Mouse (Mus musculus) gastrocnemius, adult 8-10 months (tissue): ENCODE results near the gene Adprh. TPM values are rescaled to one million over a fixed set of nuclear protein-coding genes. Genes with fewer than 3 reads are reported as not detected.
"Not testable (repeated sequence)": the region's sequence is repeated elsewhere in the genome, so short reads cannot be mapped to it uniquely, and the experiment has no call there.

Experiments used
- DNase-seq, 2 experiments: peaks; one replicate each; pipeline ENCODE4 v3.0.0; 2022; ENCODE audit warnings: low spot score in 2 of 2
- total RNA-seq, 4 experiments: library from RNA; stranded (reverse); gene quantifications; 2 replicates each; pipeline ENCODE4 v1.2.4; 2022

Gene Adprh
- total RNA-seq, 4 experiments from 2014 or later: 17.3 to 17.5 (median 17.4) TPM

DNA sequence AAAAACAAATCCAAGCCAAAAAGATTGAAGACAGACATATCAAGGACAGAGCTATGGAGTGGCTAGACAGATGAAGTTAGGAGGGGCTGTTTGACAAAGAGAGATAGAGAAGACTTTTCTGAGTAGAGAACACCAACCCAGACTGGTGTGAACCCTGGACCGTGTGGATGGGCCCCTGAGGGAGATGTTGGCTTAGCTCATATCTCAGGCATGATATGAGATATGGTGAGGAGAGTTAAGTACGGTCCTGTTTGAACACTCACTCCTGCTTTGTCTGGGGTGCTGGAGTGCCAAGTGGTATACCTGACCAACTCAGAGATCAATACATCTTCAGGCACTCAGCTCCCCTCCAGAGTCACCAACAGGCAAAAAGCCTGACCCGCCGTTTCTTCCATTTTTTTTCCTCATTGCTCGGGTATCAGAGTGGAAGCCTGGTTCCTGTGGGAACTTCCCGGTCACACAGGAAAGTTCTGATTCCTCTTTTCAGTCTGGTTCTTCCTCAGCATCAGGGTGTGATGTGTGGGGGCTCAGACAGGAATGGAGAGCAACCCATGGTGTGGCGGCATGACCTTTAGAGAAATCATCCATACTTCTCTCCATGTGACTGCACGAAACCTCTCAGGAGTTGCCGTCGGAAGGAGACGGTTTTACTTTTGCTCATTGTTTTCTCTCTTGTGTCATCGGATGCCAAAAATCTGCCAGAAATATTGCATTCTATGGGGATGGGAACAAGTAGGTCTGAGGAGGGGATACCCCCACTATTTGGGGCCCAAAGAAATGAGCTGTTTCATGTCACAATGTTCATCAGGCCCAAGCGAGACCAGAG, 14.8 kb upstream of the Adprh start:
- DNase-seq: no peak

DNA sequence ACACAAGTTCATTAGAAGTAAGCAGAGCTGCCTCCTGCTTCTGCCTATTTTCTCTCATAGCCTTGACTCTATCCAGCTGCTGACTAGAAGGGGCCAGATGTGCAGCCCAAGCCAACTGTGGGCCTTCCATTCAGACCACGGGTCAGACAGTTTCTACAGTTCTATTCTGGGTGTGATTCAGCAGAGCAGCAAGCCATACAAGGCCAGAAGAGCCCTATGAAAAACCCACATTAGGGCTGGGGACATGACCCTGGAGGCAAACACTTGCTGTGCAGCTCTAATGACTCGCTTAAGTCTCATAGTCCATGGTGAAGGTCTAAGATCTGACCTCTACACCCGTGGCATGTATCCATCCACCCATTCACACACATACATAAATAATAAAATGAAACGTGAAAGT, 13.6 kb upstream of the Adprh start:
- no peak for DNase-seq

GRCm38 (mm10) chr16:38463305-38463704, 10.8 kb upstream of the Adprh start:
- no peak for DNase-seq

DNA sequence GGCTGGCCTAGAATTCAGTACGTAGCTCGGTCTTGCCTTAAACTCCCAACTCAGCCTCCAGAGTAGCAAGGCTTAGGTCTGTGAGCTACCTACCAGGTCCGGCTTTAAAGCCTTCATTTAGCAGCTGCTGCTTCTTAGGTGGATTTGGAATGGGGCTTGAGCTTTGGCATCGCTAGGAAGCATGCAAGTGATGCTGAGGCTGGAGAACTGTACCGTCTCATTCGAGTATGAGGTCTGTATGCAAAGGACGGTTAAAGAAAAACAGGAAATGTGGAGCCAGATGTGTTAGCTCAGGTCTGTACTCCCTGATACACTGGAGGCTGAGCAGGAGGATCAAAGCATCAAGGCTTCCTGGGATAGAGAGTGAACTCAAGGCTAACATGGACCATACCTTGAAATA, 9.7 kb upstream of the Adprh start:
- no peak for DNase-seq

DNA sequence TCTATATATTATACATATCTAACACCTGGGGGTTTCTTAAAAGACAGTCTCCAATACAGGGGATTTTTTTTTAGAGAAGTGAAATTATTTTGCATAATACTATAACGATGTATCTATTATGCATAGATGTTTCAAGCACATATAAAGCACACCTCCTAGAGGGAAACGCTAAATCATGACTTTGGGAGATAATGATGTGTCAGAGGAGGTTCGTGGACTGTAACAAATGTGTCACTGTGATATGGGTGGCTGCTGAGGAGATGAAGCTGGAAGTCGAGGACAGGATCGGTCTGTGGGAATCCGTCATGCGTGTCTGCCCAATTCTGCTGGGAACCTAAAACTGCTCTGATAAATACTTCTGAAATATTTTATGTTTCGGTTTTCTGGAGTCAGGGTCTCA, 9.2 kb upstream of the Adprh start:
- no peak for DNase-seq

DNA sequence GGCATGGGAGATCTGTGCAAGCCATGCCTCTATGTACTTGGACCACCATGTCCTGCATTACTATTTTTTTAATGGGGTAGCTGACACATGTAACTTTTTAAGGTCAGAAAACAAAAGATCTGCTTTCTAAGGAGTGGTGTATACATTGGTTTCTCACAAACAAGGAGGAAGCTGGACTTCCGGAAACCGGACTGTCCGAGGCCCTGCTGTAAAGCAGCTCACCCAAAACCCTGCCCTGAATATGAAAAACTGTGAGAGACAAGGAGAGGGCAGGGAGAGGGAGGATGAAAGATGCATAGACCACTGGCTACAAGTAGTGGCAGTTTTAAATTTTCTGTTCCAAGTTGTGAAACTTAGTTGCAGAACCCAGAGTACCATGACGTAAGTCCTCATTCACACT, 7.5 kb upstream of the Adprh start:
- no peak for DNase-seq

- DNase-seq: no peak
These were observed 6.2 kb upstream of the Adprh start for GRCm38 (mm10) chr16:38458600-38459280.

DNA sequence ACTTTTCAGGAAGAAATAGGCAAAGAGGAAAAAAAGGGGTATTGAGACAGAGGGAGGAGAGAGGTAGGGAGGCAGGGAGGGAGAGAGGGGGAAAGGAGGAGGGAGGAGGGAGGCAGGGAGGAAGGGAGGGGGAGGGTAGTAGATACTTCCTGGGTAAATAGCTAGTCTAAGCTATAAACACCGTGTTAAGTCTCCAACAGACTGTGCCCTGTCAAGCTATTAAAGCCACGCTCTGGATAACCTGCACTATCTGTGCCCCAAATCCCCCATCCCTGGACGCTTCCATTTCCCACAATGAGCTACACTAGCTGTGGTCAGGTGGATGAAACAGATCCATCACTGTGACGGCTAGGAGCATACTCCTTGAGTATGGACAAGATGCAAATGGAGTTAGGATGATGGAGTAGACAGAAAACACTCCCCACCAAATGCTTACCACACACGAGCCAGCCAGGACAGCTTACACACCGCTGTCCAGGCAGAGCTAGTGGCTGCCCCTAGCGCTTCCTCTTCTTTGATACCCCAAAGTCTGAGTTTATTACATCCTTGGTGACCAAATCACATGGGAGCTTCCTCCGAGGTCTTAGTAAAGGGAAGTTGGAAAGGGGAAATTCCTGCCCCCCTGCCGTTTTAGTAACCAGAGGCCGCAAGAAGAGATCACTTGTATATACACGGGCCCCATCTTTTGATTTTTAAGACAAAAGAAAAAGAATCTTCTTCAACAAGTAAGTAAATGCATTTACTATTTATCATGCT, 4.5 kb upstream of the Adprh start:
- DNase-seq: no peak

DNA sequence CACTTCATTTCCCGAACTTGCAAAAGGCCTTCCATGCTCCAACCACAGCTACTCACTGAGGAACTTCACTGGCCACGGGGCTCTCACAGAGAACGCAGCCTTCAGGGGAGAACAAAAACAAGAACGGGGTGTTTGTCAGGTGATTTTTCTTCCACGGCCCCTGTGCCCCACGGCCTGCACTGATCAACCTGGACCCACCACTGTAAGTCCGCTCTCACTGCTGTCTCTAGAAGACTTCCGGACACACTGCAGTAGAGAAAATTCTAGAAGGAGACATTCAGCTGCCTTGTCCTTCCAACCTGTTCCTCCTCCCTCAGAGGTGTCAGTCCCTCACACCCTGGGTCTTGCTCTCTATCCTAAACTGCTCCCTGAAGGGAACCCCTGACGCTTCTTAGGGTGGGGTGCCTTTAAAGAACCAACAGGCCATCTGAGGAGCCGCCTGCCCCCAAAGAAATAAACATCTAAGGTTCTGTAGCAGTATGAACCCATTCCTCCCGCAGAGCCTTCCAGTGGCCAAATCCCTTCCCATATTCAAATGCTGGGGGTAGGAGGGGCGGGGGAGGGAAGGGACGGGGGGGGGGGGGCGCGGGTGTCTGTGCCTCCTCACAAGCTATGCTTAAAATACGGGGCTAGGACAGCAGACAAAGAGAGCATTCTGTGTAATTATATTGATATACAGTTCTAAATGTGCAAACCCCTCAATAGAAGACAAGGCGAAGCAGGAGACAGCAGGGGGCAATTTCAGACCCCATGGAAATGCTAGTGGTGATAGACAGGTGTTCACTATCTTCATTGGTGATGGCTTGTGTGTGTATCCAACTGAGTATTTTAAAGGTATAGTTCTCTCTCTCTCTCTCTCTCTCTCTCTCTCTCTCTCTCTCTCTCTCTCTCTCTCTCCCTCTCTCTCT, 3.3 kb upstream of the Adprh start, which contains the start of gene Cd80:
Cd80 (plus strand) TSS at position 51 of the 908 bp plus-strand sequence.
- DNase-seq: no peak

DNA sequence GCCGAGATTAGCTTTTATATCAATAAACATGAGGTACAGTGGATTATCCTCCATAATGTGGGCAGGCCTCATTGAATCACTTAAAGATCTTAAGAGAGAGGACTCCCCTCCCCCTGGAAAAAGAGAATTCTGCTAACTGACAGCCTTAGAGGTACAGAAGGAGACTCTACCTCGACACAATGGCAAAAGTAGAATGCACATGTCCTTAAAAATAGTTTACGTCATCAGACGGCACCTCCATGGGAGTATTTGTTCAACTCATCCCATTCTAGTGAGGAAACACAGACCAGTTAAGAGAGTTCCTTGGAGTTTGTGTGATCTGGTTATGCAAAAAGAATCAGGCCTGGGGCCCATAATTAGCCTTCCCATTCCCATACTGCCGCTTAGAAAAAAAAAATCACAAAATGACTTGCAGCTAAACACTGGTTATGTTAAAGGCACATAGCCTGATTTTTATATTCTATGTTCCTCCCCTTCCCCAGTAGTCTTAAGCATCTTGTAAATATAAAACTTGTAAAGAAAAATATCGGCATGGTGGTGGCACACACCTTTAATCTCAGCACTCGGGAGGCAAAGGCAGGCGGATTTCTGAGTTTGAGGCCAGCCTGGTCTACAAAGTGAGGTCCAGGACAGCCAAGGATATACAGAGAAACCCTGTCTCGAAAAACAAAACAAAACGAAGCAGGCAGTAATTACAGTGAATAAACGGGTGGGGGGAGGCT, 2.2 kb upstream of the Adprh start:
- DNase-seq: no peak

GRCm38 (mm10) chr16:38453952-38454351, 1.4 kb upstream of the Adprh start:
- DNase-seq: no peak

- no peak for DNase-seq
These were observed 675 bp upstream of the Adprh start for GRCm38 (mm10) chr16:38453203-38453553.

DNA sequence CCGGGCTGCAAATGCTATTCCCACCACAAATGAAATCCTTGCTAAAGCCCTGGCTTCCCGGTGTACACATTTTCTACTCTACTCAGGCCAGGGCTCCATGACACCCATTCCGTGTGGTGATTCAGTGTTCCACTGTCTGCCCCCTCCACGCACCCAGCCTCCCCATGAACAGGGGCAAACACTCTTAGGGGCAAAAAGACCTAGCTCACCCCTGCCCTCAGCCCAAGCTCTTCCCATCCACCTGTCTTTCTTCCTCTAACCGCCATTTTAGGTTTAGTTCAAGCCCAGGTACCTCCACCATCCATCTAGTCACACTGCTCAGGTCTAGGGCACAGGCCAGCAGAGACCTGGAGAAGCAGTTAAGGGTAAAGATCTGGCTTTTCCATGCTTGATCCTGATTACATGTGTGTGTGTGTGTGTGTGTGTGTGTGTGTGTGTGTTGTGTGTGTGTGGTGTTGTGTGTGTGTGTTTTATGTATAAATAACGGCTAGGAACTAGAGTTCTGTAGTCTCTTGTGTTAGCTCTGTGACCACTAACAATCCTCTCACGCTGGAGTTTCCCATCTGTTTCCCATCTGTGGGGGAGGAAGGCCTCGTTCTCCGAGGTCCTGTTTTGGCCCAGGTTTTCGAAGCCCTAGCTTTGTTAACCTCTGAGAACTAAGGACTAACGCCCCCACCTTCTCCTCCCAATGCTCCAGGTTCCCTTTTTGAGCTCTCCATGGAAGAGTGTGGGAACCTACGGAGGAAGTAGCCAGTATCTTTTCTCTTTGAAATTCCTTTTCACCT, 890 bp downstream of the Adprh start:
- no peak for DNase-seq

GRCm38 (mm10) chr16:38450707-38451106, 1.8 kb downstream of the Adprh start:
- no peak for DNase-seq

DNA sequence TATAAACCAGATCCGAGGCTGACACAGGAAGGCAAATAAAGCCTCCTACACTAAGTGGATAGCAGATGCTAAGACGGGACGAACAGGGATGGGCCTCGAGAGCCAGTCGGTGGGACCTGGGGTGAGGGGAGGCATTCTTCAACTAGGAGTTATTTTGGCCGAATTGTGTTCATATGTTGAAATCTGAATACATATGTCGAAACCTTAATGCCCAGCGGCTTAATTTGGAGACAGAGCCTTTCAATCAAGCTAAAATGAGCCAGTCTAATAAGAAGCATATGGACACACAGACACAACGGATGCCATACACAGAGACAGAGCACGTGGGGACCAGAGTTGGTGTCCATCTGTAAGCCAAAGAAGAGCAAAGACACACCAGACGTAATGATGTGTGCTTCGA, 4.0 kb downstream of the Adprh start:
- no peak for DNase-seq

- DNase-seq: no peak
These were observed 5.1 kb downstream of the Adprh start for GRCm38 (mm10) chr16:38447366-38447765.

DNA sequence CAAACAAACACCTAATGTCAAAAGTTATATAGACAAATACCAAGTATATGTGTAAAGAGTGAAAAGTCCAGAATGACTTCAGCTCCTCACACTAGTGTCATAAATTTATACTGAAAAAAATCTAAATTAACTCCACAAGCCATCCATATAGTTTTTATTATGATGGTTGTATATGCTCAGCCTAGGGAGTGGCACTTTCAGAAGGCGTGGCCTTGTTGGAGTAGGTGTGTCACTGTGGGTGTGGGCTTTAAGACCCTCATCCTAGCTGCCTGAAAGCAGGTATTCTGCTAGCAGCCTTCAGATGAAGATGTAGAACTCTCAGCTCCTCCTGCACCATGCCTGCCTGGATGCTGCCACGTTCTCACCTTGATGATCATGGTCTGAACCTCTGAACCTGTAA, 6.4 kb downstream of the Adprh start:
- not testable (repeated sequence) for DNase-seq

GRCm38 (mm10) chr16:38445576-38445975, 6.9 kb downstream of the Adprh start:
- DNase-seq: no peak

DNA sequence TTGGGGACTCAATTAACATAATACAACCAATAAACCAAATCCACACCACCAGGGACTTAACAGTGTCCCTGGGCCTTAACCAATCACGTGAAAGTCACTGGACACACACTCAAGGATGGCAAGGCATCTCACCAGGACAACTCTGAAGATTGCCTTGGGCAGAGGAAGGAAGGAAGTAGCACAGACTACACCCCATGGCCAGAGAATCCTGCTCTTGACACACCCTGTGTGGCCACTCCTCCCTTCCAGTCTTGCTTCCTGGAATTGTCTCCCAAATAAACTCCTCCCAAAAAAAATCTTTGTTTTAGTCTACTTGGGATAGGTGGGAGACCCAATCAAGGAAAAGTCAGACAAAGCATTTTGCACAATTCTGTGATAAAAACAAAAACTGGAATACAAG, 7.5 kb downstream of the Adprh start:
- DNase-seq: no peak
